Mouse (Mus musculus) thymus, adult 2 months (tissue): ENCODE measurements around the gene Colq. TPM values are rescaled to one million over a fixed set of nuclear protein-coding genes. Genes with fewer than 3 reads are reported as not detected.
A peak's percentile ranks its signal among the peaks of the same experiment; 100 is the strongest.

Experiments
- DNase-seq: peaks from one replicate; pipeline ENCODE4 v3.0.0; 2021
- H3K27ac ChIP-seq: fragments of 200-500 bp; 2 replicates; pipeline ENCODE4 v1.5.1; 2012; ENCODE audit warnings: low read length, control low read depth; ENCODE audit not compliant: control insufficient read depth, insufficient read depth
- H3K27me3 ChIP-seq: fragments of 200-500 bp; 2 replicates; pipeline ENCODE4 v1.6.1; 2012; ENCODE audit warnings: mild to moderate bottlenecking, low read length, moderate library complexity, mixed read lengths; ENCODE audit not compliant: control insufficient read depth, insufficient read depth
- H3K36me3 ChIP-seq: fragments of 200-500 bp; 2 replicates; pipeline ENCODE4 v1.6.1; 2012; ENCODE audit warnings: mild to moderate bottlenecking, low read length, moderate library complexity; ENCODE audit not compliant: control insufficient read depth, insufficient read depth
- H3K4me1 ChIP-seq: fragments of 200-500 bp; replicated peaks from 2 replicates; pipeline ENCODE4 v1.6.1; 2012; ENCODE audit warnings: low read length; ENCODE audit not compliant: control insufficient read depth, insufficient read depth
- H3K4me3 ChIP-seq: fragments of 200-500 bp; 2 replicates; pipeline ENCODE4 v1.5.1; 2012; ENCODE audit warnings: mild to moderate bottlenecking, low read length, control low read depth, moderate library complexity; ENCODE audit not compliant: control insufficient read depth, insufficient read depth
- CTCF ChIP-seq: fragments of 200-500 bp; IDR thresholded peaks from 2 replicates; pipeline ENCODE4 v1.5.1; 2012; ENCODE audit warnings: mild to moderate bottlenecking, control low read depth, low read length, moderate library complexity, borderline replicate concordance; ENCODE audit not compliant: control insufficient read depth, poor library complexity, insufficient read depth; ENCODE audit errors: extremely low read depth
- POLR2A ChIP-seq: fragments of 200-500 bp; IDR thresholded peaks from 2 replicates; pipeline ENCODE4 v1.6.1; 2012; ENCODE audit warnings: mild to moderate bottlenecking, low read length, control low read depth, moderate library complexity; ENCODE audit not compliant: control insufficient read depth, poor library complexity, insufficient read depth; ENCODE audit errors: extremely low read depth
- WGBS: fragments of 180-500 bp; shearing (Covaris S2); methylation state at CpG from one replicate; pipeline ENCODE4 v1.1.7; 2018; 5-methylcytosine and 5-hydroxymethylcytosine counted together
- polyA plus RNA-seq: library from polyadenylated mRNA; depleted of rRNA; stranded (reverse); fragments of >200 nt; gene quantifications from 2 replicates; pipeline ENCODE4 v1.2.3, GENCODE M21; 2012; rRNA removed

The Colq gene
- 151 and 166 TPM in 2 replicates for polyA plus RNA-seq

DNA sequence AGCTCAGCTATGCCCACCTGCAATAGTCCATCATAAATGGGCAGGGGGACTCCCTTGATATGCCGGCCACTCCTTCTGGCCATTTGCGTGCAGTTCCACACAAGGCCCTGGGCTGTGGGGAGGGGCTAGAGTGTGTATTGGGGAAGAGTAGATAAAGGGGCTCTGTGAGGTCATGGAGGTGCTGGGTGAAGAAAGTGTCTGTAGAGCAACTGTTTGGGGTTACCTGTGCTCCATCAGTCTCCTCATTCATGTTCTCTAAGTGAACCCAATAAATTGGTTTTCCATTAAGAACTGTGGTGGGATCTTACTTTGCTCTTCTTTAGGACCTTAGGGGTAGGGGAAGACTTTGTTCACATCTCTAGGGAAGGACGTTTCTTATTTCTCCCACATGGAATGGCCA, at the start of gene Colq:
Gene Colq, minus strand, starts transcription at position 101 of the 400 bp plus-strand sequence.
- H3K36me3 ChIP-seq = no peaks in the 10 kb centered on the region
- WGBS = 98% methylated on average over 3 of the region's 3 CpGs
- no peak within 1 kb of the TSS for H3K4me3 ChIP-seq
- peaks cover 7% of the 10 kb centered on the region for H3K4me1 ChIP-seq
- DNase-seq = no peak
- TF ChIP-seq POLR2A (no peak), CTCF (no peak)
- H3K27ac ChIP-seq = no peak within 1 kb of the TSS
- no peaks in the 10 kb centered on the region for H3K27me3 ChIP-seq

DNA sequence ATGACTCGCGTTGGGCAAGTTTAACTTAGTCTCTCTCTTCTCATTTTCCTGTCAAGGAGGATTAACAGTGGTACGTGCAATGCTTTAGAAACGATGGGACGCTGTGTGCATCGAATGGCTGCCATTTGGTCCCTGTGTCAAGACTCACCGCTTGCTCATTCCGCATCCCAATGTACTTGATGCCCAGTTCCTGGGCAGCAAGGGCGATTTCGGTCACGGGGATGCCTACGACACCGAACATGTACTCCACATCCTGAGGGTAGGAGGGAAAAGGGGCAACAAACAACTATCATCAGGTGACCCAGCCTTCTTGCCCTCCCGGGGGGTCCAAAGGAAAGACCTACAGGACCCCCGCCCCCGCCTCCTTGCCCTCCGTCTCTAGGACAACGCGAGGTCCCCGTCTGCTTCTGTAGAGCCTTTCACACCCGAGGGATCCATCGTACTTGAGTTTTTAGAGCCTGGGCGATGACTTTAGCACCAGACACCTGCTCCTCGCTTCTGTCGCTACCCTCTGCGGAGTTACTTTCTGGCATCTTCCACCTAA, 49.3 kb upstream of the Colq start, which contains the start of gene Gm49387:
Gene Gm49387, minus strand, starts transcription at position 533 of the 544 bp plus-strand sequence.
- no peaks in the 10 kb centered on the region for H3K36me3 ChIP-seq
- peak within 1 kb of the TSS; percentile 65 for H3K4me3 ChIP-seq
- WGBS = 1% methylated on average over 26 of the region's 26 CpGs
- TF ChIP-seq CTCF (no peak), POLR2A (no peak)
- H3K4me1 ChIP-seq = peaks cover 6% of the 10 kb centered on the region
- no peaks in the 10 kb centered on the region for H3K27me3 ChIP-seq
- peak; percentile 20 for DNase-seq
- H3K27ac ChIP-seq = peak within 1 kb of the TSS; percentile 73

DNA sequence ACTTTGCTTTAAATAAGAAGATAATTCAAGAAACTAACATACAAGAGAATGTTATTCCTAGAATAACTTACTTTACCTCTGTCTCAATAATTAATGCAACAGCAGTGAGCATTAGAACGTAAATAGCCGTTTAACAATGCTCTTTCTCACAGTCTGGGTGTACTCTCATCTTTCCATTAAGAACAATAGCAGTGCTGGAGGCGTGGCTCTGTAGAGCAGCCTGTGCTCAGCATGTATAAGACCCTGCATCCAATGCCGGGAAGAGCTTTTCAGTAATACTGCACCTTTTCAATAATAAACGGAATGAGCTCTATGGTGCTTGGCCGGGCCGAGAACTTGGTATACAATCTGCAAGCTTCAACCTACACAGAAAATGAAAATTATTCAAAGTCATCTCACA, 39.5 kb upstream of the Colq start:
- DNase-seq = no peak
- 96% methylated on average over 7 of the region's 7 CpGs for WGBS
- H3K27me3 ChIP-seq = no peaks in the 10 kb centered on the region
- H3K36me3 ChIP-seq = no peaks in the 10 kb centered on the region
- 0 out of 2 replicates have a peak, but pooled peaks cover 3% of the 10 kb centered on the region for H3K4me1 ChIP-seq
- TF ChIP-seq CTCF = no peak
- TF ChIP-seq POLR2A = no peak
- H3K4me3 ChIP-seq = no peak overlapping the region
- no peak overlapping the region for H3K27ac ChIP-seq

DNA sequence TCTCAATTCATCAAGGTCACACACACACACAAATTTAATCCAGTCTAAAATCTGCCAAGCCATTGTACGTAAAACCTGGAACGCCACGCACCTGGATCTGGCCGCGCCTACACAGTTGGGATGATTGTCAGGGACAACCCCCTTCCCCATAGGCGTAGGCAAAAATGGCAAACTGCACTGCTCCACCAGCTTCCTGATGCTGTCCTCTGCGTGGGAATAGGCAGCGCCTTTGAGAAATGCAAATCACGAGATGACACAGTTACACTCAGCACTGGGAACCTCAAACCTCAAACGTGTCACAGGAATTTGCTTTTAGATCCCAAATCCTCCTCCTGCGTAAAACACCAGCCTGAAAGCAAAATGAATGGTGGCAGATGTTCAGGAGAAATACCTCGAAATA, 31.6 kb upstream of the Colq start:
- 0 out of 2 replicates have a peak, but pooled peaks cover 4% of the 10 kb centered on the region for H3K36me3 ChIP-seq
- H3K27ac ChIP-seq = no peak overlapping the region
- TF ChIP-seq CTCF (no peak), POLR2A (no peak)
- H3K4me1 ChIP-seq = no peaks in the 10 kb centered on the region
- WGBS = 94% methylated on average over 12 of the region's 12 CpGs
- no peak for DNase-seq
- no peak overlapping the region for H3K4me3 ChIP-seq
- H3K27me3 ChIP-seq = no peaks in the 10 kb centered on the region

DNA sequence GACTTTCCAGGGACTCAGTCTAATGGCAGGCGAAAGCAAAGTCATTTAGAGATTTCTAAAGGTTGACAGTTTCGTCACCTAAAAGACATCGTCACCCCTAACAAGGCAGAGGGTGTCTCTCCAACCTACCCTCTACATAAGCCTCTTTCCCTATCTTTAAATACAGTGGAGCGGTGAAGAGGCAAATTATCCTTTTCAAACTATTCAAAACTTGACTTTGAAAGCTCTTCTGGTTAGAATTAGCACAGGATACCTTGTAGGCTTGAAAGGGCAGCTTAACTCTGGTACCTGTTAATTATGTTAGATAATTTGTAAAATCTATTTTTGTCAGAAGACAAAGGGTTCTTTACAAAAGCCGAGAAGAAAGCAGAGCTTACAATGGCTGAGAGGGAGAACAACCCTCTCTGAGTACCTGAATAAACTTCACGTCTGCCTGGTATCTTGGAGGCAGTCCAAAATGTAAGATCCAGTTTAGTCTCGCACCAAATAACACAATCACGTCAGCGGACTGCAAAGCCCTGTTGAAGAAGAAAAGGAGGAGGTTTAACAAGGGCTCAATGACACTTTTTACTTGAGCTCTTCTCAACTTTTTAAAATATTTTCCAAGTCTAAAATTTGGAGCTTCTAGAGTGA, 29.6 kb upstream of the Colq start:
- Histone ChIP-seq H3K27ac (no peak overlapping the region), H3K36me3 (0 out of 2 replicates have a peak, but pooled peaks cover 4% of the 10 kb centered on the region), H3K4me3 (no peak overlapping the region), H3K27me3 (no peaks in the 10 kb centered on the region), H3K4me1 (no peaks in the 10 kb centered on the region)
- TF ChIP-seq CTCF (no peak), POLR2A (no peak)
- DNase-seq = no peak
- WGBS = 97% methylated on average over 9 of the region's 9 CpGs

DNA sequence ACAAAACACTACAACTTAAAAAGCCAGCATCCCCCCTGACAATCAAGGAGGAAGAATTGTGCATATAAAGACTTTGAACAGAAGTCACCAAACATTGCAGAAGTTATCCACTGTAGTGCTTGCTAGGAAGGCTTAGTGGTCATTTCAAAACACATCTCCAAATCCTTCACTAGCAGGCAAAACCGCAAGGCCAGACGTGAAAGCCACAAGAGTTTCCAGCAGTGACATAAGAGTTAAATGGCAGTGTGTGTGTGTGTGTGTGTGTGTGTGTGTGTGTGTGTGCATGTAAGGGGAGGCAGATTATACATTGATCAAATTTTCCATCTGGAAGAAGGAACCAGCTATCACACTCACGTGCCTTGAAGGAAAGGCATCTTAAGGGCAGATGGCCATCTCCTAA, 26.9 kb upstream of the Colq start:
- H3K36me3 ChIP-seq = 0 out of 2 replicates have a peak, but pooled peaks cover 4% of the 10 kb centered on the region
- H3K27me3 ChIP-seq = no peaks in the 10 kb centered on the region
- H3K27ac ChIP-seq = no peak overlapping the region
- H3K4me3 ChIP-seq = no peak overlapping the region
- DNase-seq = no peak
- no peaks in the 10 kb centered on the region for H3K4me1 ChIP-seq
- TF ChIP-seq POLR2A (no peak), CTCF (no peak)
- 70% methylated on average over 3 of the region's 3 CpGs for WGBS
